Mouse (Mus musculus): ENCODE data around the gene 2510009E07Rik. TPM values are rescaled to one million over a fixed set of nuclear protein-coding genes. Genes with fewer than 3 reads are reported as not detected.

The 2510009E07Rik gene
- polyA plus RNA-seq, 1 experiment from 2014 or later, result 97.8 TPM

DNA sequence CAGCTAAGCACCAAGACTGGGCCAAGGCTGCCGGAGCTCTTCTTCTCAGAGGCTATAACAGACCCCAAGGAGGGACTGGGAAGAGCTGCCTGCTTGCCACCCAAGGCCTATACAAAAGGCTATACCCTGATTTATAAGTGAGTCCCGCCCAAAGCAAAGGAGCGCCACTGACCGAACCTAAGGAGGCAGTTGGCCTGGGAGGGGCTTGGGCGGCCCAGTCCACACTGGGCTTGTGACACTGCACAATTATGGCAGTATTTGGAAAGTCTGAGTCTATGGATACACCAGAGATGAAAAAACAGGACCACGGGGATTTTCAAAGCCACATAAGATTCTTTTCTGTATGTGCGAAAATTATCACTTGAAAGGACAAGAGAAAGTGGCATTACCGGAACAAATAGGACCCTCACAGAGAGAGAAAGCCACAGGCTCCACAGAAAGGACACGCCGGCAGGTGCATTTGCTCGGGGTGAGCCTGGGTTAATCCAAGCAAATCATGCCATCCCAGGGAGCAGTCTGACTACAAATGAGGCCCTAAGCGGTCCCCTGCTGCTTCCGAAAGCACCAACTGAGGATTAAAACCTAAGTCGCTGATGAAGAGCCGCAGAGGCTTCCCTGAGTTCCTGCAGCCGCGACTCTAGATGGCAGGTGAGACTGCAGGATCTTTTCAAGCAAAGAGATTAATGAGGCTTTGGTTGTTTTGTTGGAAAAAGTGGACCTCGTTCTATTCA, 29.7 kb downstream of the 2510009E07Rik start:
- WGBS, result 2% methylated on average over 18 of the region's 18 CpGs
- Histone ChIP-seq H3K4me2 (peak overlapping the region; percentile 32), H3K36me3 (ENCODE audit: control insufficient read depth, insufficient read depth, low read length) (no peaks in the 10 kb centered on the region), H3K9me3 (ENCODE audit: control insufficient read depth, low read length) (no peaks in the 10 kb centered on the region; the same call in 1 of the 2 replicates), H3K27ac (ENCODE audit: low read depth, low read length) (peak overlapping the region; percentile 94), H3K4me1 (ENCODE audit: control insufficient read depth, insufficient read depth, low read length) (peaks cover 47% of the 10 kb centered on the region), H3K27me3 (ENCODE audit: control insufficient read depth, insufficient read depth, low read length) (no peaks in the 10 kb centered on the region), H3K4me3 (ENCODE audit: low read depth, low read length) (no peak overlapping the region), H3K9ac (ENCODE audit: low read length) (peak overlapping the region; percentile 39)
- ATAC-seq (ENCODE audit: low FRiP score), result peak; percentile 95
- peak; percentile 95 for DNase-seq (ENCODE audit: low spot score, missing footprints)

GRCm38 (mm10) chr16:21655961-21656360, 38.5 kb downstream of the 2510009E07Rik start:
- Histone ChIP-seq H3K36me3 (ENCODE audit: control insufficient read depth, insufficient read depth, low read length) (peaks cover 6% of the 10 kb centered on the region; the same call in 1 of the 2 replicates), H3K27me3 (ENCODE audit: control insufficient read depth, insufficient read depth, low read length) (no peaks in the 10 kb centered on the region), H3K9ac (ENCODE audit: low read length) (no peak overlapping the region), H3K9me3 (ENCODE audit: control insufficient read depth, low read length) (peaks cover 3% of the 10 kb centered on the region; the same call in 1 of the 2 replicates), H3K4me3 (ENCODE audit: low read depth, low read length) (no peak overlapping the region), H3K27ac (ENCODE audit: low read depth, low read length) (peak overlapping the region; percentile 49; the same call in 1 of the 2 replicates), H3K4me2 (no peak overlapping the region), H3K4me1 (ENCODE audit: control insufficient read depth, insufficient read depth, low read length) (peaks cover 15% of the 10 kb centered on the region)
- no peak for ATAC-seq (ENCODE audit: low FRiP score)
- 91% methylated on average over 9 of the region's 9 CpGs for WGBS
- DNase-seq (ENCODE audit: low spot score, missing footprints), result no peak

DNA sequence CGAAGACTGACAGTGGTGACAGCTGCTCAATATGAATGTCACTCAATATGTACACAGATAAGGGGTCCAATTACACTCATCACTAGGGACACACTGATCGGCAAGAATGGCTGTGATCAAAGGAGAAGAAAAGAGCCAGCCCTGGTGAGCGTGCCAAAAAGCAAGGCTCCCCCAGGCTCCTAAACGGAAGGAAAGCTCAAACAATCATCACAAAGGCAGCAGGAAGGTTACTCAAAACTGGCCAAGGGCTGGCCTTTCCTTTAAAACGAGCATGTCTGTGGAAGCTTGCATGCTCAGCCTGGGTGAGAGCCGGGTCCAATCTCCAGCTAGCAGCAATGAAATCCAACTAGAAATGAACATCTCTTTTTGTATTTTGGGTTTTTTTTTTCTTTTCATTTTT, 39.2 kb downstream of the 2510009E07Rik start:
- Histone ChIP-seq H3K9me3 (ENCODE audit: control insufficient read depth, low read length) (peaks cover 3% of the 10 kb centered on the region; the same call in 1 of the 2 replicates), H3K4me1 (ENCODE audit: control insufficient read depth, insufficient read depth, low read length) (peaks cover 11% of the 10 kb centered on the region), H3K36me3 (ENCODE audit: control insufficient read depth, insufficient read depth, low read length) (peaks cover 6% of the 10 kb centered on the region; the same call in 1 of the 2 replicates), H3K27me3 (ENCODE audit: control insufficient read depth, insufficient read depth, low read length) (no peaks in the 10 kb centered on the region), H3K4me3 (ENCODE audit: low read depth, low read length) (no peak overlapping the region), H3K4me2 (no peak overlapping the region), H3K27ac (ENCODE audit: low read depth, low read length) (peak overlapping the region; percentile 49), H3K9ac (ENCODE audit: low read length) (no peak overlapping the region)
- DNase-seq (ENCODE audit: low spot score, missing footprints), result no peak
- WGBS, result 41% methylated on average over 6 of the region's 6 CpGs
- ATAC-seq (ENCODE audit: low FRiP score), result no peak

DNA sequence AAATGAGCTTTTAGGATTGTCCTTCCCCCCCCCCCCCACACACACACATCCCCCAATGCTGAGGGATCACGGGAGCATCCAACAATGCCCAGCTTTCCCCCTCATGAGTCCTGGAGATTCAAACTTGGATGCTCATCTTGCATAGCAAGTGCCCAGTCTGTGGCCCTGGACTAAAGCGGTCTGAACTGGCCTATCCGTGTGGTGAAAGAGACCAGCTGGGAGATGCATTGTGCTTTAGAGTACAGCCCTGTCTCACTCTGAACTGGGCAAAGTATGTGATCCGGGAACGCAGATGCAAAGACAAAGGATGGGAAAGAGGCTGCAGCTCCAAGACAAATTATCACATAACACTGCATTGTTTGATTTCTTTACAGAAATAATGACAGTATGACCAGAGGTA, 40.1 kb downstream of the 2510009E07Rik start:
- 49% methylated on average over 5 of the region's 5 CpGs for WGBS
- ATAC-seq (ENCODE audit: low FRiP score), result peak; percentile 70
- no peak overlapping the region for H3K4me3 ChIP-seq (ENCODE audit: low read depth, low read length)

DNA sequence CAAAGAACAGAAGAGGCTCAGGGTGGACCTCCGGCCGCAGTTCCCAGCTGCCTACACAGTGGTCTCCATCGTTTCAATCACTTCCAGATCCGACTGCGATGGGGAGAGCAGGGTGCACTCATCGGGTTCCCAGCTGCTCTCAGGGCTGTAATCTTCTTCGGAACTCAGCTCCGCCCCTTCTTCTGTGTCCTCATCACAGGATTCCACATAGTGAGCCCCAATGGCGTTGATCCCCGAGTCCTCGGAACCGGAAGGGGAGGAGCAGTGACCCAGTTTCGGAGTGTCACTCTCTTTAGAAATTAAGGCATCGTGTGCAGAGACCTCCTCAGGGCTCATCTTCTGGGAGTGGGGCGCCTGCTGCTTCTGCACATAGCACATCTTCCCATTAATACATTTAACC, 41.3 kb downstream of the 2510009E07Rik start:
- no peaks in the 10 kb centered on the region for H3K9me3 ChIP-seq (ENCODE audit: control insufficient read depth, low read length)
- H3K36me3 ChIP-seq (ENCODE audit: control insufficient read depth, insufficient read depth, low read length), result 0 out of 2 replicates have a peak, but pooled peaks cover 2% of the 10 kb centered on the region
- WGBS, result 79% methylated on average over 15 of the region's 15 CpGs
- H3K27me3 ChIP-seq (ENCODE audit: control insufficient read depth, insufficient read depth, low read length), result no peaks in the 10 kb centered on the region
- ATAC-seq (ENCODE audit: low FRiP score) (no peak), DNase-seq (ENCODE audit: low spot score, missing footprints) (no peak)
- H3K4me3 ChIP-seq (ENCODE audit: low read depth, low read length), result no peak overlapping the region
- peaks cover 8% of the 10 kb centered on the region for H3K4me1 ChIP-seq (ENCODE audit: control insufficient read depth, insufficient read depth, low read length)
- no peak overlapping the region for H3K4me2 ChIP-seq
- no peak overlapping the region for H3K9ac ChIP-seq (ENCODE audit: low read length)
- H3K27ac ChIP-seq (ENCODE audit: low read depth, low read length), result no peak overlapping the region

More for the DNA sequence above, 40.1 kb downstream of the 2510009E07Rik start:
- Histone ChIP-seq H3K4me2 (no peak overlapping the region), H3K9ac (ENCODE audit: low read length) (no peak overlapping the region), H3K9me3 (ENCODE audit: control insufficient read depth, low read length) (peaks cover 3% of the 10 kb centered on the region; the same call in 1 of the 2 replicates), H3K36me3 (ENCODE audit: control insufficient read depth, insufficient read depth, low read length) (peaks cover 6% of the 10 kb centered on the region; the same call in 1 of the 2 replicates), H3K27me3 (ENCODE audit: control insufficient read depth, insufficient read depth, low read length) (no peaks in the 10 kb centered on the region), H3K4me1 (ENCODE audit: control insufficient read depth, insufficient read depth, low read length) (peaks cover 8% of the 10 kb centered on the region), H3K27ac (ENCODE audit: low read depth, low read length) (peak overlapping the region; percentile 49; the same call in 1 of the 2 replicates)
- no peak for DNase-seq (ENCODE audit: low spot score, missing footprints)

- H3K4me1 ChIP-seq (ENCODE audit: control insufficient read depth, insufficient read depth, low read length), result peaks cover 8% of the 10 kb centered on the region
- no peaks in the 10 kb centered on the region for H3K27me3 ChIP-seq (ENCODE audit: control insufficient read depth, insufficient read depth, low read length)
- H3K4me3 ChIP-seq (ENCODE audit: low read depth, low read length), result no peak overlapping the region
- H3K36me3 ChIP-seq (ENCODE audit: control insufficient read depth, insufficient read depth, low read length), result no peaks in the 10 kb centered on the region
- no peak for ATAC-seq (ENCODE audit: low FRiP score)
- no peak overlapping the region for H3K27ac ChIP-seq (ENCODE audit: low read depth, low read length)
- H3K9ac ChIP-seq (ENCODE audit: low read length), result no peak overlapping the region
- 85% methylated on average over 4 of the region's 4 CpGs for WGBS
- H3K4me2 ChIP-seq, result no peak overlapping the region
- no peak for DNase-seq (ENCODE audit: low spot score, missing footprints)
- H3K9me3 ChIP-seq (ENCODE audit: control insufficient read depth, low read length), result no peaks in the 10 kb centered on the region
Observed at GRCm38 (mm10) chr16:21651161-21651560, 43.3 kb downstream of the 2510009E07Rik start.

DNA sequence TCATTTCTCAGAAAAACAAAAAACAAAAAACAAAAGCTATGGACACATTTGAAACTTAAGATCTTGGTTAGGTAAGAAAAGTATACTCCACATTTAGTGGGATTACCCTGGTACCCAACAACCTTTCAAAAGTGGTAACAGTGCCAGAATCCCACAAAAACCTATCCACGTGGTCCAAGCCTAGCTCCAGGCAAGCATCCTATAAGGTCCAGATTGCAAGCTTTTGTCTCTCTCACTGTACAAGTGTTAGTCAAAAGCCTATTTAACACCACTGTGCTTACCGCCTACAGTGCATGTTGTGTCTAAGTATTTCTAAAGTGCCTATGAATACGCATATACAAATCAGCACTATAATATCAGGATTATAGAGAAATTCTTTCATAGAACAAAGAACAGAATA, 44.2 kb downstream of the 2510009E07Rik start:
- DNase-seq (ENCODE audit: low spot score, missing footprints), result no peak

DNA sequence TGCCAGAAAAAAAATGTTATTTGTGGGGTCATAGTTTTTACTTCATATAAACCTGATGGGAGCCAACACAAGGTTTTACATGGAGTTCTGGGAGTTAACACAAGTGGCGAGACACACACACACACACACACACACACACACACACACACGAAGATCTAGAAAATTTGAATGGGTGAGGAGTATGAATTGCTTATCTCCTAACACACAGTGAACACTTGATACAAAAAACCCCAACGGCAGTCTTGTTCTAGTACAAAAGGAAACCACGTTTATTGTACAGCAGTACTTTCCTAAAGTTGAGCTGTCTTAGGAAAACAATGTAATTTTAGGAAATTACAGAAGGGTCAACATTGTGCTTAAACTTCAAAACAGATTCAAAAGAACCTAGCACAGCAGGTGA, 45.7 kb downstream of the 2510009E07Rik start:
- Histone ChIP-seq H3K4me1 (ENCODE audit: control insufficient read depth, insufficient read depth, low read length) (0 out of 2 replicates have a peak, but pooled peaks cover 3% of the 10 kb centered on the region), H3K36me3 (ENCODE audit: control insufficient read depth, insufficient read depth, low read length) (no peaks in the 10 kb centered on the region), H3K9me3 (ENCODE audit: control insufficient read depth, low read length) (no peaks in the 10 kb centered on the region), H3K4me2 (no peak overlapping the region), H3K27me3 (ENCODE audit: control insufficient read depth, insufficient read depth, low read length) (no peaks in the 10 kb centered on the region), H3K9ac (ENCODE audit: low read length) (no peak overlapping the region), H3K27ac (ENCODE audit: low read depth, low read length) (no peak overlapping the region), H3K4me3 (ENCODE audit: low read depth, low read length) (no peak overlapping the region)
- 86% methylated on average over 4 of the region's 4 CpGs for WGBS
- ATAC-seq (ENCODE audit: low FRiP score) (no peak), DNase-seq (ENCODE audit: low spot score, missing footprints) (no peak)

More for the DNA sequence above, 44.2 kb downstream of the 2510009E07Rik start:
- H3K4me3 ChIP-seq (ENCODE audit: low read depth, low read length), result no peak overlapping the region
- H3K4me2 ChIP-seq, result no peak overlapping the region
- peaks cover 7% of the 10 kb centered on the region for H3K4me1 ChIP-seq (ENCODE audit: control insufficient read depth, insufficient read depth, low read length)
- H3K27me3 ChIP-seq (ENCODE audit: control insufficient read depth, insufficient read depth, low read length), result no peaks in the 10 kb centered on the region
- H3K36me3 ChIP-seq (ENCODE audit: control insufficient read depth, insufficient read depth, low read length), result no peaks in the 10 kb centered on the region
- no peak overlapping the region for H3K27ac ChIP-seq (ENCODE audit: low read depth, low read length)
- no peak overlapping the region for H3K9ac ChIP-seq (ENCODE audit: low read length)
- H3K9me3 ChIP-seq (ENCODE audit: control insufficient read depth, low read length), result no peaks in the 10 kb centered on the region
- no peak for ATAC-seq (ENCODE audit: low FRiP score)
- WGBS, result 94% methylated on average over 3 of the region's 3 CpGs

GRCm38 (mm10) chr16:21646496-21646895, 48.0 kb downstream of the 2510009E07Rik start:
- no peak for ATAC-seq (ENCODE audit: low FRiP score)
- peaks cover 3% of the 10 kb centered on the region; the same call in 1 of the 2 replicates for H3K36me3 ChIP-seq (ENCODE audit: control insufficient read depth, insufficient read depth, low read length)

More at GRCm38 (mm10) chr16:21646496-21646895, 48.0 kb downstream of the 2510009E07Rik start:
- Histone ChIP-seq H3K4me2 (no peak overlapping the region), H3K27ac (ENCODE audit: low read depth, low read length) (no peak overlapping the region), H3K4me1 (ENCODE audit: control insufficient read depth, insufficient read depth, low read length) (0 out of 2 replicates have a peak, but pooled peaks cover 3% of the 10 kb centered on the region), H3K4me3 (ENCODE audit: low read depth, low read length) (no peak overlapping the region), H3K27me3 (ENCODE audit: control insufficient read depth, insufficient read depth, low read length) (no peaks in the 10 kb centered on the region), H3K9ac (ENCODE audit: low read length) (no peak overlapping the region), H3K9me3 (ENCODE audit: control insufficient read depth, low read length) (no peaks in the 10 kb centered on the region)
- DNase-seq (ENCODE audit: low spot score, missing footprints), result no peak
- 78% methylated on average over 3 of the region's 3 CpGs for WGBS
